Mouse (Mus musculus) layer of hippocampus, adult 11-12 months (tissue): ENCODE data around the gene Lkaaear1.
A peak's percentile ranks its signal among the peaks of the same experiment; 100 is the strongest.

ENCODE experiments used
- DNase-seq: peaks from one replicate; pipeline ENCODE4 v3.0.0; 2022; ENCODE audit warnings: low spot score

The Lkaaear1 gene

GRCm38 (mm10) chr2:181683381-181683780 is 14.9 kb downstream of the Lkaaear1 start:
- DNase-seq = no peak

- DNase-seq = no peak
Measured at GRCm38 (mm10) chr2:181681978-181682377, 16.3 kb downstream of the Lkaaear1 start.

- peak; percentile 21 for DNase-seq
Measured at GRCm38 (mm10) chr2:181680716-181681117, 17.5 kb downstream of the Lkaaear1 start.

- DNase-seq = peak; percentile 67
Measured at GRCm38 (mm10) chr2:181679951-181680715, 18.1 kb downstream of the Lkaaear1 start, which contains the start of gene Tcea2. Gene Tcea2 (plus strand): TSS chr2:181680310.

GRCm38 (mm10) chr2:181678780-181679179 is 19.5 kb downstream of the Lkaaear1 start:
- peak; percentile 90 for DNase-seq

- no peak for DNase-seq
Measured at GRCm38 (mm10) chr2:181677755-181678098, 20.5 kb downstream of the Lkaaear1 start.

- DNase-seq = no peak
Measured at GRCm38 (mm10) chr2:181677096-181677754, 21.0 kb downstream of the Lkaaear1 start.

- DNase-seq = no peak
Measured at GRCm38 (mm10) chr2:181676424-181676823, 21.8 kb downstream of the Lkaaear1 start.

- DNase-seq = no peak
Measured at GRCm38 (mm10) chr2:181675454-181675853, 22.8 kb downstream of the Lkaaear1 start.

GRCm38 (mm10) chr2:181674934-181675333 is 23.3 kb downstream of the Lkaaear1 start:
- no peak for DNase-seq

GRCm38 (mm10) chr2:181673501-181673900 is 24.7 kb downstream of the Lkaaear1 start:
- no peak for DNase-seq

GRCm38 (mm10) chr2:181671984-181672383 is 26.3 kb downstream of the Lkaaear1 start:
- no peak for DNase-seq

- DNase-seq = no peak
Measured at GRCm38 (mm10) chr2:181671326-181671725, 26.9 kb downstream of the Lkaaear1 start, which contains the start of gene Sox18. Gene Sox18 (minus strand): TSS chr2:181671640.

GRCm38 (mm10) chr2:181670913-181671311 is 27.3 kb downstream of the Lkaaear1 start:
- DNase-seq = no peak

- no peak for DNase-seq
Measured at GRCm38 (mm10) chr2:181670285-181670912, 27.8 kb downstream of the Lkaaear1 start.

GRCm38 (mm10) chr2:181663298-181663630 is 35.0 kb downstream of the Lkaaear1 start:
- no peak for DNase-seq

GRCm38 (mm10) chr2:181662620-181663297 is 35.5 kb downstream of the Lkaaear1 start:
- no peak for DNase-seq

- DNase-seq = peak; percentile 90
Measured at GRCm38 (mm10) chr2:181659609-181660055, 38.6 kb downstream of the Lkaaear1 start.

- peak; percentile 80 for DNase-seq
Measured at GRCm38 (mm10) chr2:181658930-181659555, 39.2 kb downstream of the Lkaaear1 start.

- DNase-seq = no peak
Measured at GRCm38 (mm10) chr2:181658528-181658927, 39.7 kb downstream of the Lkaaear1 start.

GRCm38 (mm10) chr2:181657441-181657840 is 40.8 kb downstream of the Lkaaear1 start:
- no peak for DNase-seq

- no peak for DNase-seq
Measured at GRCm38 (mm10) chr2:181656734-181657133, 41.5 kb downstream of the Lkaaear1 start, which contains the start of gene Gm29797. Gene Gm29797 (plus strand): TSS chr2:181657034.
